Mouse (Mus musculus): ENCODE results near the gene Ddx23. TPM values are rescaled to one million over a fixed set of nuclear protein-coding genes. Genes with fewer than 3 reads are reported as not detected.
A peak's percentile ranks its signal among the peaks of the same experiment; 100 is the strongest.

The Ddx23 gene
- 27.5 and 28.0 TPM in 2 replicates for polyA plus RNA-seq (2015; fragmentation: Nextera tagmentation; extraction: Ambion mirVana)

GRCm38 (mm10) chr15:98662567-98663545 is at the start of gene Ddx23:
Gene Ddx23, minus strand, starts transcription at chr15:98662894.
- Histone ChIP-seq H3K4me2 (peak within 1 kb of the TSS; percentile 74), H3K4me3 (peak within 1 kb of the TSS; percentile 85), H3K4me1 (replicated peaks) (peaks cover 11% of the 10 kb centered on the region), H3K9ac (peak within 1 kb of the TSS; percentile 93), H3K36me3 (peaks cover 19% of the 10 kb centered on the region), H3K9me3 (no peaks in the 10 kb centered on the region), H3K27ac (peak within 1 kb of the TSS; percentile 94), H3K27me3 (no peaks in the 10 kb centered on the region)
- peak; percentile 96 for ATAC-seq (ENCODE audit: low FRiP score)
- 4% methylated on average over 48 of the region's 48 CpGs for WGBS

GRCm38 (mm10) chr15:98710442-98710841 is 47.7 kb upstream of the Ddx23 start:
- Histone ChIP-seq H3K27ac (no peak overlapping the region), H3K9ac (no peak overlapping the region), H3K4me2 (no peak overlapping the region), H3K36me3 (no peaks in the 10 kb centered on the region), H3K4me3 (no peak overlapping the region), H3K4me1 (replicated peaks) (peaks cover 4% of the 10 kb centered on the region; the same call in 1 of the 2 replicates), H3K9me3 (no peaks in the 10 kb centered on the region), H3K27me3 (peaks cover 16% of the 10 kb centered on the region)
- WGBS = 15% methylated on average over 9 of the region's 9 CpGs
- no peak for ATAC-seq (ENCODE audit: low FRiP score)

GRCm38 (mm10) chr15:98707766-98708372 is 45.2 kb upstream of the Ddx23 start, which contains the start of gene Ccdc65:
Gene Ccdc65, plus strand, starts transcription at chr15:98708207.
- 20% methylated on average over 16 of the region's 16 CpGs for WGBS
- H3K9me3 ChIP-seq = no peaks in the 10 kb centered on the region
- H3K4me2 ChIP-seq = peak within 1 kb of the TSS; percentile 61
- H3K27me3 ChIP-seq = peaks cover 30% of the 10 kb centered on the region
- ATAC-seq (ENCODE audit: low FRiP score) = peak; percentile 49; the same call in 1 of the 2 replicates
- no peaks in the 10 kb centered on the region for H3K36me3 ChIP-seq
- no peak within 1 kb of the TSS for H3K27ac ChIP-seq
- H3K4me3 ChIP-seq = peak within 1 kb of the TSS; percentile 43
- H3K9ac ChIP-seq = peak within 1 kb of the TSS; percentile 65
- peaks cover 4% of the 10 kb centered on the region; the same call in 1 of the 2 replicates for H3K4me1 ChIP-seq (replicated peaks)

- 72% methylated on average over 9 of the region's 9 CpGs for WGBS
- Histone ChIP-seq H3K9ac (no peak overlapping the region), H3K27me3 (peaks cover 56% of the 10 kb centered on the region), H3K4me3 (no peak overlapping the region), H3K27ac (no peak overlapping the region), H3K4me2 (no peak overlapping the region), H3K36me3 (no peaks in the 10 kb centered on the region), H3K4me1 (replicated peaks) (peaks cover 11% of the 10 kb centered on the region), H3K9me3 (no peaks in the 10 kb centered on the region)
- ATAC-seq (ENCODE audit: low FRiP score) = no peak
Observed at GRCm38 (mm10) chr15:98704312-98704711, 41.6 kb upstream of the Ddx23 start.

- Histone ChIP-seq H3K9me3 (no peaks in the 10 kb centered on the region), H3K9ac (peak overlapping the region; percentile 60), H3K4me1 (replicated peaks) (peaks cover 9% of the 10 kb centered on the region), H3K4me2 (peak overlapping the region; percentile 63), H3K27ac (peak overlapping the region; percentile 50), H3K36me3 (no peaks in the 10 kb centered on the region), H3K4me3 (peak overlapping the region; percentile 43), H3K27me3 (peaks cover 38% of the 10 kb centered on the region)
- 5% methylated on average over 40 of the region's 40 CpGs for WGBS
- peak; percentile 93 for ATAC-seq (ENCODE audit: low FRiP score)
Observed at GRCm38 (mm10) chr15:98699190-98700105, 36.8 kb upstream of the Ddx23 start.

- no peak for ATAC-seq (ENCODE audit: low FRiP score)
- Histone ChIP-seq H3K4me3 (no peak overlapping the region), H3K27me3 (peaks cover 13% of the 10 kb centered on the region), H3K36me3 (no peaks in the 10 kb centered on the region), H3K9me3 (no peaks in the 10 kb centered on the region), H3K9ac (no peak overlapping the region), H3K4me1 (replicated peaks) (peaks cover 19% of the 10 kb centered on the region), H3K4me2 (no peak overlapping the region), H3K27ac (no peak overlapping the region)
- 62% methylated on average over 8 of the region's 8 CpGs for WGBS
Observed at GRCm38 (mm10) chr15:98696216-98696615, 33.5 kb upstream of the Ddx23 start.

GRCm38 (mm10) chr15:98695726-98696125 is 33.0 kb upstream of the Ddx23 start:
- Histone ChIP-seq H3K9ac (no peak overlapping the region), H3K27me3 (peaks cover 8% of the 10 kb centered on the region), H3K36me3 (no peaks in the 10 kb centered on the region), H3K4me3 (no peak overlapping the region), H3K9me3 (no peaks in the 10 kb centered on the region), H3K4me2 (no peak overlapping the region), H3K27ac (no peak overlapping the region), H3K4me1 (replicated peaks) (peaks cover 24% of the 10 kb centered on the region)
- WGBS = 59% methylated on average over 9 of the region's 9 CpGs
- ATAC-seq (ENCODE audit: low FRiP score) = no peak

GRCm38 (mm10) chr15:98692171-98692715 is 29.5 kb upstream of the Ddx23 start:
- Histone ChIP-seq H3K27me3 (no peaks in the 10 kb centered on the region), H3K4me1 (replicated peaks) (peaks cover 16% of the 10 kb centered on the region), H3K4me2 (no peak overlapping the region), H3K4me3 (no peak overlapping the region), H3K36me3 (no peaks in the 10 kb centered on the region), H3K9ac (no peak overlapping the region), H3K27ac (0 out of 2 replicates have a peak overlapping the region, but pooled peaks have one; percentile 15), H3K9me3 (no peaks in the 10 kb centered on the region)
- 53% methylated on average over 11 of the region's 11 CpGs for WGBS
- no peak for ATAC-seq (ENCODE audit: low FRiP score)

- 5% methylated on average over 7 of the region's 7 CpGs for WGBS
- ATAC-seq (ENCODE audit: low FRiP score) = 0 out of 2 replicates have a peak, but pooled peaks have one; percentile 43
Observed at GRCm38 (mm10) chr15:98691486-98692147, 28.9 kb upstream of the Ddx23 start.

GRCm38 (mm10) chr15:98689682-98690081 is 27.0 kb upstream of the Ddx23 start:
- H3K27ac ChIP-seq = no peak overlapping the region
- H3K9ac ChIP-seq = no peak overlapping the region
- no peak overlapping the region for H3K4me3 ChIP-seq
- 79% methylated on average over 2 of the region's 2 CpGs for WGBS
- no peak for ATAC-seq (ENCODE audit: low FRiP score)
- H3K27me3 ChIP-seq = no peaks in the 10 kb centered on the region
- no peaks in the 10 kb centered on the region for H3K9me3 ChIP-seq
- H3K4me2 ChIP-seq = no peak overlapping the region
- no peaks in the 10 kb centered on the region for H3K36me3 ChIP-seq
- H3K4me1 ChIP-seq (replicated peaks) = peaks cover 16% of the 10 kb centered on the region

More at GRCm38 (mm10) chr15:98691486-98692147, 28.9 kb upstream of the Ddx23 start:
- no peaks in the 10 kb centered on the region for H3K36me3 ChIP-seq
- H3K4me1 ChIP-seq (replicated peaks) = peaks cover 16% of the 10 kb centered on the region
- H3K4me3 ChIP-seq = no peak overlapping the region
- no peaks in the 10 kb centered on the region for H3K27me3 ChIP-seq
- H3K9me3 ChIP-seq = no peaks in the 10 kb centered on the region
- no peak overlapping the region; the same call in 1 of the 2 replicates for H3K9ac ChIP-seq
- 0 out of 2 replicates have a peak overlapping the region, but pooled peaks have one; percentile 17 for H3K4me2 ChIP-seq
- 0 out of 2 replicates have a peak overlapping the region, but pooled peaks have one; percentile 15 for H3K27ac ChIP-seq

- Histone ChIP-seq H3K4me2 (no peak overlapping the region), H3K27ac (no peak overlapping the region), H3K9ac (no peak overlapping the region), H3K36me3 (no peaks in the 10 kb centered on the region), H3K27me3 (0 out of 2 replicates have a peak, but pooled peaks cover 3% of the 10 kb centered on the region), H3K4me3 (no peak overlapping the region), H3K9me3 (no peaks in the 10 kb centered on the region), H3K4me1 (replicated peaks) (peaks cover 4% of the 10 kb centered on the region; the same call in 1 of the 2 replicates)
- ATAC-seq (ENCODE audit: low FRiP score) = no peak
- 67% methylated on average over 3 of the region's 3 CpGs for WGBS
Observed at GRCm38 (mm10) chr15:98685926-98686325, 23.2 kb upstream of the Ddx23 start.
